Mouse (Mus musculus): ENCODE results near the gene Dapk1. TPM values are rescaled to one million over a fixed set of nuclear protein-coding genes. Genes with fewer than 3 reads are reported as not detected.

The Dapk1 gene
- polyA plus RNA-seq, 1 experiment from 2014 or later: 16.3 TPM

GRCm38 (mm10) chr13:60573971-60574370 lies 27.8 kb upstream of the Dapk1 start:
- H3K4me1 ChIP-seq (ENCODE audit: control insufficient read depth, insufficient read depth, low read length): no peaks in the 10 kb centered on the region
- H3K9ac ChIP-seq (ENCODE audit: low read depth, low read length): no peak overlapping the region
- no peaks in the 10 kb centered on the region for H3K27me3 ChIP-seq (replicated peaks; ENCODE audit: control insufficient read depth, insufficient read depth, low read length)
- H3K27ac ChIP-seq (replicated peaks; ENCODE audit: low read depth, low read length): no peak overlapping the region
- H3K36me3 ChIP-seq (ENCODE audit: control insufficient read depth, insufficient read depth, low read length): no peaks in the 10 kb centered on the region
- H3K4me3 ChIP-seq (ENCODE audit: low read depth, low read length): no peak overlapping the region
- WGBS: 47% methylated on average over 8 of the region's 8 CpGs
- no peak overlapping the region for H3K4me2 ChIP-seq (ENCODE audit: low read depth, low read length)
- ATAC-seq (ENCODE audit: low read depth) (no peak), DNase-seq (ENCODE audit: low spot score) (peak; percentile 66)
- H3K9me3 ChIP-seq (ENCODE audit: control insufficient read depth, low read length): no peaks in the 10 kb centered on the region

GRCm38 (mm10) chr13:60578541-60578940 lies 23.2 kb upstream of the Dapk1 start:
- Histone ChIP-seq H3K27me3 (replicated peaks; ENCODE audit: control insufficient read depth, insufficient read depth, low read length) (no peaks in the 10 kb centered on the region), H3K4me2 (ENCODE audit: low read depth, low read length) (no peak overlapping the region), H3K9me3 (ENCODE audit: control insufficient read depth, low read length) (no peaks in the 10 kb centered on the region), H3K9ac (ENCODE audit: low read depth, low read length) (no peak overlapping the region), H3K4me3 (ENCODE audit: low read depth, low read length) (no peak overlapping the region), H3K36me3 (ENCODE audit: control insufficient read depth, insufficient read depth, low read length) (no peaks in the 10 kb centered on the region), H3K4me1 (ENCODE audit: control insufficient read depth, insufficient read depth, low read length) (no peaks in the 10 kb centered on the region), H3K27ac (replicated peaks; ENCODE audit: low read depth, low read length) (no peak overlapping the region)
- DNase-seq (ENCODE audit: low spot score) (no peak), ATAC-seq (ENCODE audit: low read depth) (no peak)
- 76% methylated on average over 3 of the region's 3 CpGs for WGBS

- Histone ChIP-seq H3K27me3 (replicated peaks; ENCODE audit: control insufficient read depth, insufficient read depth, low read length) (no peaks in the 10 kb centered on the region), H3K4me1 (ENCODE audit: control insufficient read depth, insufficient read depth, low read length) (no peaks in the 10 kb centered on the region), H3K27ac (replicated peaks; ENCODE audit: low read depth, low read length) (no peak overlapping the region), H3K4me3 (ENCODE audit: low read depth, low read length) (no peak overlapping the region), H3K4me2 (ENCODE audit: low read depth, low read length) (no peak overlapping the region), H3K36me3 (ENCODE audit: control insufficient read depth, insufficient read depth, low read length) (no peaks in the 10 kb centered on the region), H3K9me3 (ENCODE audit: control insufficient read depth, low read length) (no peaks in the 10 kb centered on the region), H3K9ac (ENCODE audit: low read depth, low read length) (no peak overlapping the region)
- no peak for DNase-seq (ENCODE audit: low spot score)
- no peak for ATAC-seq (ENCODE audit: low read depth)
- WGBS: 69% methylated on average over 3 of the region's 3 CpGs
Measured at GRCm38 (mm10) chr13:60594866-60595265, 6.9 kb upstream of the Dapk1 start.

GRCm38 (mm10) chr13:60595519-60595918 lies 6.2 kb upstream of the Dapk1 start:
- Histone ChIP-seq H3K4me1 (ENCODE audit: control insufficient read depth, insufficient read depth, low read length) (no peaks in the 10 kb centered on the region), H3K9me3 (ENCODE audit: control insufficient read depth, low read length) (no peaks in the 10 kb centered on the region), H3K27ac (replicated peaks; ENCODE audit: low read depth, low read length) (no peak overlapping the region), H3K9ac (ENCODE audit: low read depth, low read length) (no peak overlapping the region), H3K4me2 (ENCODE audit: low read depth, low read length) (no peak overlapping the region), H3K36me3 (ENCODE audit: control insufficient read depth, insufficient read depth, low read length) (no peaks in the 10 kb centered on the region), H3K27me3 (replicated peaks; ENCODE audit: control insufficient read depth, insufficient read depth, low read length) (no peaks in the 10 kb centered on the region), H3K4me3 (ENCODE audit: low read depth, low read length) (no peak overlapping the region)
- WGBS: 91% methylated on average over 6 of the region's 6 CpGs
- no peak for DNase-seq (ENCODE audit: low spot score)
- ATAC-seq (ENCODE audit: low read depth): no peak

- H3K36me3 ChIP-seq (ENCODE audit: control insufficient read depth, insufficient read depth, low read length): peaks cover 5% of the 10 kb centered on the region; the same call in 1 of the 2 replicates
- peak overlapping the region; percentile 83 for H3K4me2 ChIP-seq (ENCODE audit: low read depth, low read length)
- DNase-seq (ENCODE audit: low spot score): peak; percentile 35
- 7% methylated on average over 34 of the region's 34 CpGs for WGBS
- H3K9me3 ChIP-seq (ENCODE audit: control insufficient read depth, low read length): no peaks in the 10 kb centered on the region
- H3K4me1 ChIP-seq (ENCODE audit: control insufficient read depth, insufficient read depth, low read length): peaks cover 9% of the 10 kb centered on the region; the same call in 1 of the 2 replicates
- peak overlapping the region; percentile 88 for H3K4me3 ChIP-seq (ENCODE audit: low read depth, low read length)
- peak overlapping the region; percentile 85 for H3K9ac ChIP-seq (ENCODE audit: low read depth, low read length)
- H3K27me3 ChIP-seq (replicated peaks; ENCODE audit: control insufficient read depth, insufficient read depth, low read length): no peaks in the 10 kb centered on the region
- H3K27ac ChIP-seq (replicated peaks; ENCODE audit: low read depth, low read length): peak overlapping the region; percentile 76
- ATAC-seq (ENCODE audit: low read depth): peak; percentile 64
Measured at GRCm38 (mm10) chr13:60602416-60603251, 887 bp downstream of the Dapk1 start.

- Histone ChIP-seq H3K9ac (ENCODE audit: low read depth, low read length) (peak overlapping the region; percentile 85; the same call in 1 of the 2 replicates), H3K27me3 (replicated peaks; ENCODE audit: control insufficient read depth, insufficient read depth, low read length) (no peaks in the 10 kb centered on the region), H3K9me3 (ENCODE audit: control insufficient read depth, low read length) (no peaks in the 10 kb centered on the region), H3K4me2 (ENCODE audit: low read depth, low read length) (peak overlapping the region; percentile 83), H3K36me3 (ENCODE audit: control insufficient read depth, insufficient read depth, low read length) (peaks cover 5% of the 10 kb centered on the region; the same call in 1 of the 2 replicates), H3K4me3 (ENCODE audit: low read depth, low read length) (peak overlapping the region; percentile 88), H3K27ac (replicated peaks; ENCODE audit: low read depth, low read length) (no peak overlapping the region), H3K4me1 (ENCODE audit: control insufficient read depth, insufficient read depth, low read length) (peaks cover 9% of the 10 kb centered on the region; the same call in 1 of the 2 replicates)
- 49% methylated on average over 5 of the region's 5 CpGs for WGBS
- no peak for ATAC-seq (ENCODE audit: low read depth)
- DNase-seq (ENCODE audit: low spot score): no peak
Measured at GRCm38 (mm10) chr13:60603252-60603562, 1.5 kb downstream of the Dapk1 start.

GRCm38 (mm10) chr13:60607411-60607810 lies 5.7 kb downstream of the Dapk1 start:
- H3K4me3 ChIP-seq (ENCODE audit: low read depth, low read length): no peak overlapping the region
- H3K9ac ChIP-seq (ENCODE audit: low read depth, low read length): no peak overlapping the region
- H3K36me3 ChIP-seq (ENCODE audit: control insufficient read depth, insufficient read depth, low read length): peaks cover 5% of the 10 kb centered on the region; the same call in 1 of the 2 replicates
- no peak for ATAC-seq (ENCODE audit: low read depth)
- WGBS: 81% methylated on average over 8 of the region's 8 CpGs
- DNase-seq (ENCODE audit: low spot score): no peak
- peaks cover 12% of the 10 kb centered on the region; the same call in 1 of the 2 replicates for H3K4me1 ChIP-seq (ENCODE audit: control insufficient read depth, insufficient read depth, low read length)
- no peaks in the 10 kb centered on the region for H3K27me3 ChIP-seq (replicated peaks; ENCODE audit: control insufficient read depth, insufficient read depth, low read length)
- no peak overlapping the region for H3K27ac ChIP-seq (replicated peaks; ENCODE audit: low read depth, low read length)
- no peaks in the 10 kb centered on the region for H3K9me3 ChIP-seq (ENCODE audit: control insufficient read depth, low read length)
- H3K4me2 ChIP-seq (ENCODE audit: low read depth, low read length): no peak overlapping the region

GRCm38 (mm10) chr13:60608411-60609046 lies 6.8 kb downstream of the Dapk1 start:
- Histone ChIP-seq H3K4me2 (ENCODE audit: low read depth, low read length) (no peak overlapping the region), H3K9ac (ENCODE audit: low read depth, low read length) (no peak overlapping the region), H3K27ac (replicated peaks; ENCODE audit: low read depth, low read length) (no peak overlapping the region), H3K4me3 (ENCODE audit: low read depth, low read length) (no peak overlapping the region), H3K36me3 (ENCODE audit: control insufficient read depth, insufficient read depth, low read length) (peaks cover 5% of the 10 kb centered on the region; the same call in 1 of the 2 replicates), H3K27me3 (replicated peaks; ENCODE audit: control insufficient read depth, insufficient read depth, low read length) (no peaks in the 10 kb centered on the region), H3K9me3 (ENCODE audit: control insufficient read depth, low read length) (no peaks in the 10 kb centered on the region), H3K4me1 (ENCODE audit: control insufficient read depth, insufficient read depth, low read length) (peaks cover 3% of the 10 kb centered on the region; the same call in 1 of the 2 replicates)
- 79% methylated on average over 8 of the region's 8 CpGs for WGBS
- ATAC-seq (ENCODE audit: low read depth) (no peak), DNase-seq (ENCODE audit: low spot score) (no peak)
